Mouse (Mus musculus) erythroblast, embryonic 14.5 days (primary cell): ENCODE measurements around the gene Bcr.

ENCODE experiments used
- GATA1 ChIP-seq: IDR thresholded peaks from 2 replicates; pipeline ENCODE4 v1.6.1; 2012; ENCODE audit warnings: low read length, inconsistent platforms, mixed read lengths
- TAL1 ChIP-seq: IDR thresholded peaks from 3 replicates; pipeline ENCODE4 v1.6.1; 2012; ENCODE audit warnings: low read length, inconsistent platforms, mixed read lengths

DNA sequence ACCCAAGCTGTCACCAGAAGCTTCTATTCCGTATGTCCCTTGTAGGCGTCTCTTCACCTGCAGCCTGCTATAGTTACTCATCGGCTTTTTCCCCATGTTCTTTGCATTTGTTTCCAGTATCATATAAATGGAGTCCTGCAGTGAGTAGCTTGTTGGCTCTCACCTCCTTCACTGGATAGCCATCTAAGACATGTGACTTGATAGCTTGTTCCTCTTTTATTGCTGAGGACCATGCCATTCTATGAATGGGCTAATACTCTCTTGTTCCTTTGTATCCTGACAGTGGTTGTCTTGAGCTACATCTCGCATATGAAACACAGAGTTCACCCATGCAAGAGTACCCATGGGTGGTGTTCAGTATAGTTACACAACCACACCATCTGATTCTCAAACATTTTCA lies 28.1 kb downstream of the Bcr start:
- TF ChIP-seq GATA1 (no peak), TAL1 (no peak)
